In the genomic region with DNA sequence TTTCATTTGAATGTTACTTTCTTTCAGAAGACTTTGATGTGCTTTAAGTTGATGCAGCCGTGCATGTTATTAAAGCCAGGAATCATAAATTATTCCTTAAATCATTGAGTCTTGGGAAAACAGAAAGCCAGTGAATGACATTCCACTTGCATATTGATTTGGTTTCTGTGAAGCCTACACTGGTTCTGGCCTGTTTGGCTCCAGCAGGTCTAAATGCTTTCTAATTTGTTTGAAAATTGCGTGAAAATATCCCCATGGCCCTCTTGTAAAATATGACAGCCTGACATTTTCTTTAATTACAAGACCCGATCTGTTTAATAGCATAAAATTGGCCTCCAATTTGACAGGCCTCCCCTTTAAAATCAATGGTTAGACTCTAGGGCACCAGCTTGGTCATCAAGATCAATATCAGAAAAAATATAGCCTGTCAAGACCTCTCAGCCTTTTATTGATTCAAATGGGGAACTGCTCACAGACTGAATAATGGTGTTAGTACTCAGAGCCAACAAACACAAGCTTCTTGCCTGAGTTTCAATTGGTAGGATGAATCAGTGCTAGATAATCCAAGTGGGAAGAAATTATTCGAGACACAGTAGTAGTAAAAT, we compare ENCODE assay signal across 30 mouse cellular contexts.
DNase-seq lines count a peak whose midpoint lies in the region; ATAC-seq and TF ChIP-seq lines count a peak whose summit lies in the region.
"Had no signal": no experiment of that assay in that cellular context is flagged by ENCODE, and none has a peak within 500 bp of the region (broad histone marks: within the 10 kb centered on the region; RNA-seq: fewer than 3 reads in every experiment).

No protein-coding gene starts in this region.

- H3K27me3 ChIP-seq in hindbrain, embryonic 12.5 days = no peaks in the 10 kb centered on the region
- no peaks in the 10 kb centered on the region for H3K27me3 ChIP-seq in hindbrain, postnatal 0 days (ENCODE audit: insufficient read depth, low read length)
- no peaks in the 10 kb centered on the region for H3K27me3 ChIP-seq in midbrain, embryonic 12.5 days
- no peaks in the 10 kb centered on the region for H3K27me3 ChIP-seq in midbrain, embryonic 10.5 days (ENCODE audit: low read depth, poor library complexity, severe bottlenecking)
- no peaks in the 10 kb centered on the region for H3K27me3 ChIP-seq in midbrain, embryonic 16.5 days (ENCODE audit: control insufficient read depth, insufficient read depth, low read depth, low read length)
- H3K27me3 ChIP-seq: CH12.LX; embryonic facial prominence, embryonic 13.5 days; heart, embryonic 13.5 days; kidney, embryonic 15.5 days; limb, embryonic 15.5 days; liver, embryonic 15.5 days; stomach, embryonic 15.5 days had no signal

- 0 out of 2 replicates have a peak, but pooled peaks have one; percentile 43 for ATAC-seq in hindbrain, embryonic 12.5 days (ENCODE audit: low FRiP score)
- ATAC-seq in hindbrain, postnatal 0 days = no peak
- ATAC-seq in midbrain, embryonic 12.5 days (ENCODE audit: low FRiP score, low read depth) = peak; percentile 62
- peak; percentile 72; the same call in 1 of the 2 replicates for ATAC-seq in midbrain, embryonic 16.5 days
- no peak for ATAC-seq in frontal cortex, adult (ENCODE audit: low TSS enrichment)
- ATAC-seq: activated CD4-positive, CD25-positive, alpha-beta regulatory T cell, adult 4 months; inflammation-experienced regulatory T-cells, adult 6 months had no signal

- 72% methylated on average over 4 of the region's 4 CpGs for WGBS in hindbrain, embryonic 12.5 days
- 68% methylated on average over 4 of the region's 4 CpGs for WGBS in hindbrain, postnatal 0 days
- 70% methylated on average over 4 of the region's 4 CpGs for WGBS in midbrain, embryonic 12.5 days
- WGBS in midbrain, embryonic 10.5 days = 76% methylated on average over 4 of the region's 4 CpGs
- WGBS in midbrain, embryonic 16.5 days = 64% methylated on average over 4 of the region's 4 CpGs

- no peaks in the 10 kb centered on the region for H3K4me1 ChIP-seq in hindbrain, embryonic 12.5 days
- no peaks in the 10 kb centered on the region for H3K4me1 ChIP-seq in hindbrain, postnatal 0 days (ENCODE audit: insufficient read depth, low read length)
- H3K4me1 ChIP-seq in midbrain, embryonic 12.5 days = no peaks in the 10 kb centered on the region
- H3K4me1 ChIP-seq in midbrain, embryonic 10.5 days = no peaks in the 10 kb centered on the region
- H3K4me1 ChIP-seq in midbrain, embryonic 16.5 days (ENCODE audit: control insufficient read depth, insufficient read depth, low read length) = no peaks in the 10 kb centered on the region
- H3K4me1 ChIP-seq: embryonic facial prominence, embryonic 13.5 days; forebrain, embryonic 10.5 days; heart, embryonic 13.5 days; kidney, embryonic 15.5 days; limb, embryonic 10.5 days; limb, embryonic 15.5 days; liver, embryonic 15.5 days; stomach, embryonic 15.5 days had no signal

- no peaks in the 10 kb centered on the region for H3K9me3 ChIP-seq in hindbrain, embryonic 12.5 days (replicated peaks)
- H3K9me3 ChIP-seq in hindbrain, postnatal 0 days (ENCODE audit: low read length) = no peaks in the 10 kb centered on the region
- no peaks in the 10 kb centered on the region for H3K9me3 ChIP-seq in midbrain, embryonic 12.5 days
- H3K9me3 ChIP-seq in midbrain, embryonic 10.5 days (replicated peaks) = no peaks in the 10 kb centered on the region
- H3K9me3 ChIP-seq in midbrain, embryonic 16.5 days (replicated peaks; ENCODE audit: control insufficient read depth, low read length, poor library complexity, severe bottlenecking) = no peaks in the 10 kb centered on the region
- H3K9me3 ChIP-seq: embryonic facial prominence, embryonic 13.5 days; forebrain, embryonic 10.5 days; heart, embryonic 13.5 days; kidney, embryonic 15.5 days; limb, embryonic 10.5 days; limb, embryonic 15.5 days; liver, embryonic 15.5 days; stomach, embryonic 15.5 days had no signal

- H3K4me3 ChIP-seq in hindbrain, embryonic 12.5 days = no peak overlapping the region
- no peak overlapping the region for H3K4me3 ChIP-seq in hindbrain, postnatal 0 days (ENCODE audit: low read length)
- no peak overlapping the region for H3K4me3 ChIP-seq in midbrain, embryonic 12.5 days
- H3K4me3 ChIP-seq in midbrain, embryonic 10.5 days = no peak overlapping the region
- no peak overlapping the region for H3K4me3 ChIP-seq in midbrain, embryonic 16.5 days (ENCODE audit: low read depth, low read length)
- H3K4me3 ChIP-seq: embryonic facial prominence, embryonic 13.5 days; forebrain, embryonic 10.5 days; gastrocnemius, adult 2 months; heart, embryonic 13.5 days; kidney, embryonic 15.5 days; limb, embryonic 10.5 days; limb, embryonic 15.5 days; liver, embryonic 15.5 days; stomach, embryonic 15.5 days had no signal

- H3K27ac ChIP-seq in hindbrain, embryonic 12.5 days = no peak overlapping the region
- H3K27ac ChIP-seq in hindbrain, postnatal 0 days = no peak overlapping the region
- no peak overlapping the region for H3K27ac ChIP-seq in midbrain, embryonic 12.5 days (replicated peaks)
- H3K27ac ChIP-seq in midbrain, embryonic 10.5 days (replicated peaks) = no peak overlapping the region
- no peak overlapping the region for H3K27ac ChIP-seq in midbrain, embryonic 16.5 days (ENCODE audit: low read length)
- H3K27ac ChIP-seq: embryonic facial prominence, embryonic 13.5 days; forebrain, embryonic 10.5 days; gastrocnemius, adult 2 months; heart, embryonic 13.5 days; kidney, embryonic 15.5 days; limb, embryonic 10.5 days; limb, embryonic 15.5 days; liver, embryonic 15.5 days; stomach, embryonic 15.5 days had no signal

- no peak overlapping the region for H3K9ac ChIP-seq in hindbrain, embryonic 12.5 days
- H3K9ac ChIP-seq in hindbrain, postnatal 0 days (replicated peaks; ENCODE audit: low read length) = no peak overlapping the region
- H3K9ac ChIP-seq in midbrain, embryonic 12.5 days (replicated peaks) = no peak overlapping the region
- no peak overlapping the region for H3K9ac ChIP-seq in midbrain, embryonic 16.5 days (ENCODE audit: low read depth, low read length)
- H3K9ac ChIP-seq: embryonic facial prominence, embryonic 13.5 days; heart, embryonic 13.5 days; kidney, embryonic 15.5 days; limb, embryonic 15.5 days; liver, embryonic 15.5 days; lung, embryonic 14.5 days; stomach, embryonic 15.5 days had no signal

- no peak overlapping the region for H3K4me2 ChIP-seq in hindbrain, embryonic 12.5 days (replicated peaks)
- H3K4me2 ChIP-seq in hindbrain, postnatal 0 days (ENCODE audit: low read depth, low read length) = no peak overlapping the region
- H3K4me2 ChIP-seq in midbrain, embryonic 12.5 days (replicated peaks) = no peak overlapping the region
- H3K4me2 ChIP-seq in midbrain, embryonic 16.5 days (ENCODE audit: low read length) = no peak overlapping the region
- H3K4me2 ChIP-seq: embryonic facial prominence, embryonic 13.5 days; heart, embryonic 13.5 days; kidney, embryonic 15.5 days; limb, embryonic 15.5 days; liver, embryonic 15.5 days; lung, embryonic 14.5 days; stomach, embryonic 15.5 days had no signal

- H3K36me3 ChIP-seq in hindbrain, embryonic 12.5 days = no peaks in the 10 kb centered on the region
- H3K36me3 ChIP-seq in hindbrain, postnatal 0 days (ENCODE audit: insufficient read depth, low read length) = no peaks in the 10 kb centered on the region
- no peaks in the 10 kb centered on the region for H3K36me3 ChIP-seq in midbrain, embryonic 12.5 days
- no peaks in the 10 kb centered on the region for H3K36me3 ChIP-seq in midbrain, embryonic 10.5 days
- no peaks in the 10 kb centered on the region for H3K36me3 ChIP-seq in midbrain, embryonic 16.5 days (ENCODE audit: control insufficient read depth, insufficient read depth, low read length)
- H3K36me3 ChIP-seq: embryonic facial prominence, embryonic 13.5 days; forebrain, embryonic 10.5 days; heart, embryonic 13.5 days; kidney, embryonic 15.5 days; limb, embryonic 10.5 days; limb, embryonic 15.5 days; liver, embryonic 15.5 days; stomach, embryonic 15.5 days had no signal

- peak; percentile 10 for DNase-seq in embryo, embryonic 10.5 days (ENCODE audit: low spot score)
- no peak for DNase-seq in embryo, embryonic 11 days
- no peak for DNase-seq in hindbrain, postnatal 0 days (ENCODE audit: low spot score)
- DNase-seq in midbrain, embryonic 10.5 days (ENCODE audit: low spot score) = no peak
- DNase-seq: adrenal gland, adult 2 months; adrenal gland, postnatal 36 days; cerebellum, adult 2 months; cerebellum, postnatal 14 days; gastrocnemius, adult 2 months; heart, postnatal 10 days; kidney, adult 11 months; layer of hippocampus, postnatal 36 days; lung, embryonic 14.5 days; lung, postnatal 14 days; right cerebral cortex, postnatal 25 days had no signal

- TF ChIP-seq CTCF in hindbrain, postnatal 0 days (IDR thresholded peaks at IDR 0.05; ENCODE audit: low read depth) = no peak

Comparison
In these comparisons a context has a peak if more than half of its experiments do, and no peak if none do; other contexts are left out.
1. ATAC-seq: peak in hindbrain, embryonic 12.5 days (single experiment), midbrain, embryonic 12.5 days (single experiment) and midbrain, embryonic 16.5 days (single experiment); none in hindbrain, postnatal 0 days (single experiment) and frontal cortex, adult (single experiment).